Mouse (Mus musculus) lung, postnatal 0 days (tissue): ENCODE results near the gene Slc35g2. TPM values are rescaled to one million over a fixed set of nuclear protein-coding genes. Genes with fewer than 3 reads are reported as not detected.
A peak's percentile ranks its signal among the peaks of the same experiment; 100 is the strongest.

Source experiments
- ATAC-seq: fragments of 200-750 bp; cut with Nextera tagmentation; 2 replicates; pipeline ENCODE4 v1.8.0; 2017; ENCODE audit warnings: moderate library complexity
- DNase-seq: peaks from one replicate; pipeline ENCODE4 v3.0.0-alpha.2; 2016; ENCODE audit warnings: low spot score
- H3K27ac ChIP-seq: fragments of 300-500 bp; sonication (generic); 2 replicates; pipeline ENCODE4 v1.5.1; 2014; ENCODE audit warnings: antibody characterized with exemption, mild to moderate bottlenecking, low read length, mixed read lengths
- H3K27me3 ChIP-seq: fragments of 300-500 bp; sonication (generic); replicated peaks from 2 replicates; pipeline ENCODE4 v1.6.1; 2014; ENCODE audit warnings: low read length, mixed read lengths; ENCODE audit not compliant: insufficient read depth
- H3K36me3 ChIP-seq: fragments of 300-500 bp; sonication (generic); 2 replicates; pipeline ENCODE4 v1.6.1; 2014; ENCODE audit warnings: low read length, mixed read lengths; ENCODE audit not compliant: insufficient read depth
- H3K4me1 ChIP-seq: fragments of 300-500 bp; sonication (generic); 2 replicates; pipeline ENCODE4 v1.6.1; 2014; ENCODE audit warnings: antibody characterized with exemption, low read depth, low read length, mixed read lengths; ENCODE audit not compliant: insufficient read depth
- H3K4me2 ChIP-seq: fragments of 300-500 bp; sonication (generic); replicated peaks from 2 replicates; pipeline ENCODE4 v1.6.1; 2014; ENCODE audit warnings: low read depth, mild to moderate bottlenecking, low read length, moderate library complexity, mixed read lengths
- H3K4me3 ChIP-seq: fragments of 300-500 bp; sonication (generic); 2 replicates; pipeline ENCODE4 v1.5.1; 2014; ENCODE audit warnings: low read depth, low read length
- H3K9ac ChIP-seq: fragments of 300-500 bp; sonication (generic); replicated peaks from 2 replicates; pipeline ENCODE4 v1.6.1; 2014; ENCODE audit warnings: low read depth, mild to moderate bottlenecking
- H3K9me3 ChIP-seq: fragments of 300-500 bp; sonication (generic); 2 replicates; pipeline ENCODE4 v1.6.1; 2016; ENCODE audit warnings: low read length, mixed read lengths
- CTCF ChIP-seq: IDR thresholded peaks from 2 replicates; pipeline ENCODE4 v1.5.1; 2016; ENCODE audit warnings: antibody characterized with exemption, mild to moderate bottlenecking
- EP300 ChIP-seq: IDR thresholded peaks from 2 replicates; pipeline ENCODE4 v1.6.1; 2016; ENCODE audit warnings: antibody characterized with exemption, mild to moderate bottlenecking, control low read depth
- WGBS: fragments of 180-500 bp; shearing (Covaris S2); extraction: QIAGEN DNeasy Blood & Tissue Kit; methylation state at CpG from one replicate; pipeline ENCODE4 v1.1.7; 2014; 5-methylcytosine and 5-hydroxymethylcytosine counted together
- polyA plus RNA-seq: library from polyadenylated mRNA; unstranded; fragments of >200 nt; fragmentation: Nextera tagmentation; extraction: Ambion mirVana; gene quantifications from 2 replicates; pipeline ENCODE4 v1.2.1, GENCODE M21; 2015

The Slc35g2 gene
- polyA plus RNA-seq, 1 experiment from 2014 or later = 16.7 TPM

GRCm38 (mm10) chr9:100569798-100570625 lies 878 bp downstream of the Slc35g2 start:
- peak; percentile 64 for TF ChIP-seq CTCF
- TF ChIP-seq EP300 = no peak
- peak overlapping the region; percentile 94 for H3K4me2 ChIP-seq
- peak overlapping the region; percentile 64 for H3K9ac ChIP-seq
- H3K27me3 ChIP-seq = no peaks in the 10 kb centered on the region
- 5% methylated on average over 32 of the region's 32 CpGs for WGBS
- no peaks in the 10 kb centered on the region for H3K36me3 ChIP-seq
- no peaks in the 10 kb centered on the region for H3K9me3 ChIP-seq
- peak overlapping the region; percentile 81 for H3K27ac ChIP-seq
- peak overlapping the region; percentile 76 for H3K4me3 ChIP-seq
- H3K4me1 ChIP-seq = 0 out of 2 replicates have a peak, but pooled peaks cover 5% of the 10 kb centered on the region
- ATAC-seq (peak; percentile 82), DNase-seq (peak; percentile 84)

- Histone ChIP-seq H3K4me2 (no peak overlapping the region), H3K27me3 (no peaks in the 10 kb centered on the region), H3K9ac (no peak overlapping the region), H3K4me3 (no peak overlapping the region), H3K27ac (no peak overlapping the region), H3K4me1 (no peaks in the 10 kb centered on the region), H3K9me3 (no peaks in the 10 kb centered on the region), H3K36me3 (no peaks in the 10 kb centered on the region)
- ATAC-seq (no peak), DNase-seq (peak; percentile 9)
- 80% methylated on average over 10 of the region's 10 CpGs for WGBS
- no peak for TF ChIP-seq CTCF
- TF ChIP-seq EP300 = peak; percentile 40; the same call in 1 of the 2 replicates
Measured at GRCm38 (mm10) chr9:100560251-100560890, 10.5 kb downstream of the Slc35g2 start.

GRCm38 (mm10) chr9:100558991-100559390 lies 11.9 kb downstream of the Slc35g2 start:
- Histone ChIP-seq H3K9ac (no peak overlapping the region), H3K27me3 (no peaks in the 10 kb centered on the region), H3K9me3 (no peaks in the 10 kb centered on the region), H3K36me3 (no peaks in the 10 kb centered on the region), H3K4me1 (no peaks in the 10 kb centered on the region), H3K27ac (no peak overlapping the region), H3K4me2 (no peak overlapping the region), H3K4me3 (no peak overlapping the region)
- TF ChIP-seq CTCF = no peak
- TF ChIP-seq EP300 = no peak
- DNase-seq (no peak), ATAC-seq (no peak)

GRCm38 (mm10) chr9:100558023-100558573 lies 12.8 kb downstream of the Slc35g2 start:
- no peak overlapping the region for H3K9ac ChIP-seq
- no peaks in the 10 kb centered on the region for H3K9me3 ChIP-seq
- H3K4me2 ChIP-seq = no peak overlapping the region
- no peak for TF ChIP-seq CTCF
- TF ChIP-seq EP300 = no peak
- no peaks in the 10 kb centered on the region for H3K36me3 ChIP-seq
- H3K27ac ChIP-seq = no peak overlapping the region
- ATAC-seq (no peak), DNase-seq (no peak)
- H3K27me3 ChIP-seq = no peaks in the 10 kb centered on the region
- WGBS = 78% methylated on average over 4 of the region's 4 CpGs
- no peak overlapping the region for H3K4me3 ChIP-seq
- no peaks in the 10 kb centered on the region for H3K4me1 ChIP-seq

GRCm38 (mm10) chr9:100555686-100556085 lies 15.2 kb downstream of the Slc35g2 start:
- TF ChIP-seq EP300 (no peak), CTCF (no peak)
- H3K9me3 ChIP-seq = no peaks in the 10 kb centered on the region
- no peak overlapping the region for H3K9ac ChIP-seq
- no peak overlapping the region for H3K4me2 ChIP-seq
- ATAC-seq (no peak), DNase-seq (no peak)
- H3K4me3 ChIP-seq = no peak overlapping the region
- H3K36me3 ChIP-seq = no peaks in the 10 kb centered on the region
- no peaks in the 10 kb centered on the region for H3K27me3 ChIP-seq
- no peaks in the 10 kb centered on the region for H3K4me1 ChIP-seq
- 45% methylated on average over 5 of the region's 5 CpGs for WGBS
- H3K27ac ChIP-seq = no peak overlapping the region

- no peak for ATAC-seq
- no peaks in the 10 kb centered on the region for H3K27me3 ChIP-seq
- H3K4me1 ChIP-seq = peaks cover 6% of the 10 kb centered on the region; the same call in 1 of the 2 replicates
- H3K27ac ChIP-seq = no peak overlapping the region
- WGBS = 98% methylated on average over 2 of the region's 2 CpGs
- no peak overlapping the region for H3K9ac ChIP-seq
- TF ChIP-seq CTCF (peak; percentile 67), EP300 (peak; percentile 42; the same call in 1 of the 2 replicates)
- H3K9me3 ChIP-seq = peaks cover 5% of the 10 kb centered on the region; the same call in 1 of the 2 replicates
- DNase-seq = no peak
- no peaks in the 10 kb centered on the region; the same call in 1 of the 2 replicates for H3K36me3 ChIP-seq
- no peak overlapping the region for H3K4me3 ChIP-seq
- no peak overlapping the region for H3K4me2 ChIP-seq
Measured at GRCm38 (mm10) chr9:100548313-100548712, 22.6 kb downstream of the Slc35g2 start.
